Mouse (Mus musculus) heart, postnatal 0 days (tissue): Measurements from ENCODE around the gene Wdr78.

ENCODE experiments used
- CTCF ChIP-seq: IDR thresholded peaks from 2 replicates; pipeline ENCODE4 v1.5.1; 2016; ENCODE audit warnings: antibody characterized with exemption, control low read depth, low read depth
- EP300 ChIP-seq: IDR thresholded peaks from 2 replicates; pipeline ENCODE4 v1.6.1; 2016; ENCODE audit warnings: antibody characterized with exemption, low read depth

GRCm38 (mm10) chr4:103113402-103113801 is 953 bp downstream of the Wdr78 start:
- no peak for TF ChIP-seq CTCF
- TF ChIP-seq EP300, result no peak
